Mouse (Mus musculus): ENCODE data around the gene Cx3cr1. TPM values are rescaled to one million over a fixed set of nuclear protein-coding genes. Genes with fewer than 3 reads are reported as not detected.

The Cx3cr1 gene
- polyA plus RNA-seq, 1 experiment = not detected

DNA sequence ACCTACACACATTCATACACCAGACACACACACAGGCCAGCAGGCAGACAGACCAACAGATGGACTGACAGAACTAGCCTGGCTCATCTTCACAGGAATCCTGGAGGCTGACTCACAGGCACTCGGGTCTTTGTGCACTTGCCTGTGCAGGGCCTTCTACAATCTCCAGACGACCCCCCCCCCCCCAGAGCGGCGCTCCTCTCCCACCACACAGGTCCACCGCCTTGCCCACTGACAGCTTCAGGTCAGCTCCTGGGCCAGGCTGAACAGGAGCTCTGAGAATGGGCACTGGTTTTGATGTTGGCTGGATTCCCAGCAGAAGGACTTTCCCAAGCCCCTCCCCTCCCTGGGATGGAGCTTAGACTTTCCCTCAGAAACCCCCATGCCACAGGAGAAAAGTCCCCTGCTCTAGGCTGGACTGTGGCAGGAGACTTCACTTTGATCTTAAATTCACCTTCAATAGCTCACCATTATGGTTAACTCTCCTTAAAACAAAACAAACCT, 92.1 kb downstream of the Cx3cr1 start:
- H3K79me2 ChIP-seq (ENCODE audit: control insufficient read depth, insufficient read depth) = peaks cover 39% of the 10 kb centered on the region
- peak overlapping the region; percentile 52 for H3K4me2 ChIP-seq (ENCODE audit: low read depth)
- no peak overlapping the region for H3ac ChIP-seq (ENCODE audit: control insufficient read depth, insufficient read length)
- H3K27me3 ChIP-seq (ENCODE audit: control insufficient read depth, insufficient read depth, insufficient read length) = no peaks in the 10 kb centered on the region
- no peak overlapping the region for H3K4me3 ChIP-seq
- TF ChIP-seq POLR2A (IDR thresholded peaks at IDR 0.05; ENCODE audit: insufficient read length, low read depth) (no peak), REST (IDR thresholded peaks at IDR 0.05; ENCODE audit: insufficient read depth, insufficient read length) (no peak), SRF (IDR thresholded peaks at IDR 0.05; ENCODE audit: control insufficient read depth, insufficient read length, low read depth) (no peak), TCF3 (IDR thresholded peaks at IDR 0.05; ENCODE audit: insufficient read length, low read depth) (no peak), MAX (IDR thresholded peaks at IDR 0.05; ENCODE audit: low read depth) (no peak), TCF12 (IDR thresholded peaks at IDR 0.05; ENCODE audit: insufficient read depth, poor library complexity, severe bottlenecking) (no peak), CEBPB (IDR thresholded peaks at IDR 0.05; ENCODE audit: insufficient read depth, poor library complexity, severe bottlenecking) (no peak), POLR2AphosphoS2 (IDR thresholded peaks at IDR 0.05; ENCODE audit: insufficient read length, low read depth) (no peak), USF1 (IDR thresholded peaks at IDR 0.05; ENCODE audit: low read depth) (no peak), MYOD1 (IDR thresholded peaks at IDR 0.05; ENCODE audit: control insufficient read depth in 1 of 3, insufficient read length in 2 of 3, low read depth in 2 of 3) (no peak), MYOG (IDR thresholded peaks at IDR 0.05; ENCODE audit: control insufficient read depth in 1 of 3, insufficient read depth in 1 of 3, insufficient read length in 2 of 3, low read depth in 2 of 3) (no peak), E2F4 (IDR thresholded peaks at IDR 0.05; ENCODE audit: insufficient read depth) (no peak)
- peaks cover 5% of the 10 kb centered on the region for H3K36me3 ChIP-seq (ENCODE audit: control insufficient read depth, insufficient read depth)

DNA sequence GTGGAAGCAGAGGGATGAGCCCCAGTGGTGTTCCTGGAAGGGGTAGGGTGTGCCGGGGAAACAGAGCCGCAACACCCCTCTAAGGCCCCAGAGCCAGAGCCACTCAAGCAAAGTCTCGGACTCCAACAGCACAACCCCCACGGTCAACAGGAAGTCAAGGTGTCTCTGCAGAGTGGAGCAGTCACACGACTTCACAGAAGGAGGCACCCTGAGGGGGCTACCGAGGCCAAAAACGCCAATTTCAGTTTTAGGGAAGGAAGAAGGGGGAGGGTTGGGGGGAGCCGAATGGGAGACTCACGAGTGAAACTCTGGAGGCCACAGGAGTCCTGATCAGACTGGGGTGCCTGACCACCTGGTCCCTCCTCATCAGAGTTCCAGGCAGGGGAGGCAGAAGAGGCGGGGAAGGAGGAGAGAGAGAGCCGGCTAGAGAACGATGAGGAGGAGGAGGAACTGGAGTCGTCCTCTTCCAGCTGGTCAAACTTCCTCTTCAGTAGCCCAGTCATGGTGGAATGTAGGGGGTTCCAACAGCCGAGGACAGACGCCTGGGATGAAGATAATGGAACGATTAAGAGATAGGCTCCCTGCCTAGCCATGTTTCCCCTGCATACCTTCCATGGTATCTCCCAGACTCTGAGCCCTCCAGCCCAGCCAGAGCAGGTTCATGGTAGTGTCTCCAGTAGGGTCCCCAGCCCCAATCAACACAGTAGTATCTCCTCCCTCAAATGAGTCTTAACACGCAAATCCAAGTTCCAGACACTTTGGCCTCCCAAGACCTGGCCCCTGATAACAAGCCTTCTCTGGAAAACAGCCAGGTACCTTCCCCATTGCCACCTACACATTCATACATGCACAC, 92.7 kb downstream of the Cx3cr1 start:
- Histone ChIP-seq H3K36me3 (ENCODE audit: control insufficient read depth, insufficient read depth) (peaks cover 5% of the 10 kb centered on the region), H3K27me3 (ENCODE audit: control insufficient read depth, insufficient read depth, insufficient read length) (no peaks in the 10 kb centered on the region), H3K79me2 (ENCODE audit: control insufficient read depth, insufficient read depth) (peaks cover 39% of the 10 kb centered on the region), H3ac (ENCODE audit: control insufficient read depth, insufficient read length) (no peak overlapping the region), H3K4me2 (ENCODE audit: low read depth) (peak overlapping the region; percentile 52), H3K4me3 (no peak overlapping the region)
- no peak for TF ChIP-seq REST (IDR thresholded peaks at IDR 0.05; ENCODE audit: insufficient read depth, insufficient read length)
- TF ChIP-seq MAX (IDR thresholded peaks at IDR 0.05; ENCODE audit: low read depth) = no peak
- no peak for TF ChIP-seq POLR2AphosphoS2 (IDR thresholded peaks at IDR 0.05; ENCODE audit: insufficient read length, low read depth)
- no peak for TF ChIP-seq E2F4 (IDR thresholded peaks at IDR 0.05; ENCODE audit: insufficient read depth)
- TF ChIP-seq POLR2A (IDR thresholded peaks at IDR 0.05; ENCODE audit: insufficient read length, low read depth) = no peak
- no peak for TF ChIP-seq MYOD1 (IDR thresholded peaks at IDR 0.05; ENCODE audit: control insufficient read depth in 1 of 3, insufficient read length in 2 of 3, low read depth in 2 of 3)
- no peak for TF ChIP-seq CEBPB (IDR thresholded peaks at IDR 0.05; ENCODE audit: insufficient read depth, poor library complexity, severe bottlenecking)
- no peak for TF ChIP-seq USF1 (IDR thresholded peaks at IDR 0.05; ENCODE audit: low read depth)
- TF ChIP-seq TCF12 (IDR thresholded peaks at IDR 0.05; ENCODE audit: insufficient read depth, poor library complexity, severe bottlenecking) = no peak
- no peak for TF ChIP-seq MYOG (IDR thresholded peaks at IDR 0.05; ENCODE audit: control insufficient read depth in 1 of 3, insufficient read depth in 1 of 3, insufficient read length in 2 of 3, low read depth in 2 of 3)
- TF ChIP-seq SRF (IDR thresholded peaks at IDR 0.05; ENCODE audit: control insufficient read depth, insufficient read length, low read depth) = no peak
- no peak for TF ChIP-seq TCF3 (IDR thresholded peaks at IDR 0.05; ENCODE audit: insufficient read length, low read depth)

DNA sequence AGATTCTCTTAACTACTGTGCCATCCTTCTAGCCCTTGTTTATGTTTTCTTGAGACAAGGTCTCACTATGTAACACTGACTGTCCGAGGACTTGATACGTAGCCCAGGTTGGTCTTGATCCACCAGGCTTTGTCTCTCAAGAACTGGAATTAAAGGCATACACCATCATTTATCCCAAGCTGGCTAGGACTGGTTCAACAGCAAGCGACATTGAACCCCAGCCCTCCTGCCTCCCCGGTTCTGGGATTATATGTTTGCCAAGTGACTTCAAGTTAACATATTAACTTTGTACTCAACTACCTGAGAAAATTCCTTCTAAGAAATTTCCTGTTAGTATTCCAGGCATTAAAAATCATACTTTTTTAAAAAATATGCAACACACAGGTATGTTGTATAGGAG, 94.4 kb downstream of the Cx3cr1 start:
- H3K4me2 ChIP-seq (ENCODE audit: low read depth) = no peak overlapping the region
- no peaks in the 10 kb centered on the region for H3K27me3 ChIP-seq (ENCODE audit: control insufficient read depth, insufficient read depth, insufficient read length)
- no peak overlapping the region for H3K4me3 ChIP-seq
- no peak overlapping the region for H3ac ChIP-seq (ENCODE audit: control insufficient read depth, insufficient read length)
- TF ChIP-seq E2F4 (IDR thresholded peaks at IDR 0.05; ENCODE audit: insufficient read depth) (no peak), TCF3 (IDR thresholded peaks at IDR 0.05; ENCODE audit: insufficient read length, low read depth) (no peak), TCF12 (IDR thresholded peaks at IDR 0.05; ENCODE audit: insufficient read depth, poor library complexity, severe bottlenecking) (no peak), POLR2A (IDR thresholded peaks at IDR 0.05; ENCODE audit: insufficient read length, low read depth) (no peak), MYOD1 (IDR thresholded peaks at IDR 0.05; ENCODE audit: control insufficient read depth in 1 of 3, insufficient read length in 2 of 3, low read depth in 2 of 3) (no peak), MAX (IDR thresholded peaks at IDR 0.05; ENCODE audit: low read depth) (no peak), REST (IDR thresholded peaks at IDR 0.05; ENCODE audit: insufficient read depth, insufficient read length) (no peak), MYOG (IDR thresholded peaks at IDR 0.05; ENCODE audit: control insufficient read depth in 1 of 3, insufficient read depth in 1 of 3, insufficient read length in 2 of 3, low read depth in 2 of 3) (no peak)
- H3K79me2 ChIP-seq (ENCODE audit: control insufficient read depth, insufficient read depth) = peaks cover 32% of the 10 kb centered on the region
- peaks cover 8% of the 10 kb centered on the region for H3K36me3 ChIP-seq (ENCODE audit: control insufficient read depth, insufficient read depth)

DNA sequence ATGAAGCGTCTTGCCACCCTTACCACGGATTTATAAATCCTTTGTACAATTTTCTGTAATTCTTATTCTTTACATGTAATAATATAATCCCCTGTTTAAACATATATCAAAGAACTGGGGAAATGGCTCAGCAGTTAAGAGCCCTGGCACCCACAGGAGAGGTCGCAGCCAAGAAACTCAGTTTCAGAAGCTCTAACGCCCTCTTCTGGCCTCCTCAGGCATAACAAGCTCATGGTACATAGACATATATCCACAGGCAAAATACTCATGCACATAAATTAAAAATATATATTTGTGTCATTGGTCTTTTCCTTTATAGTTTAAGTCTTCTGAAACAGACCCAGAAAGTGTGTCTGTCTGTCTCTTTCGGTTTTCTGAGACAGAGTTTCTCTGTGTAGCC, 95.1 kb downstream of the Cx3cr1 start:
- no peak overlapping the region for H3K4me2 ChIP-seq (ENCODE audit: low read depth)
- TF ChIP-seq CEBPB (IDR thresholded peaks at IDR 0.05; ENCODE audit: insufficient read depth, poor library complexity, severe bottlenecking) (no peak), REST (IDR thresholded peaks at IDR 0.05; ENCODE audit: insufficient read depth, insufficient read length) (no peak), POLR2A (IDR thresholded peaks at IDR 0.05; ENCODE audit: insufficient read length, low read depth) (no peak)
- peaks cover 8% of the 10 kb centered on the region for H3K36me3 ChIP-seq (ENCODE audit: control insufficient read depth, insufficient read depth)
- peaks cover 26% of the 10 kb centered on the region for H3K79me2 ChIP-seq (ENCODE audit: control insufficient read depth, insufficient read depth)
- no peak overlapping the region for H3ac ChIP-seq (ENCODE audit: control insufficient read depth, insufficient read length)
- no peak overlapping the region for H3K4me3 ChIP-seq
- H3K27me3 ChIP-seq (ENCODE audit: control insufficient read depth, insufficient read depth, insufficient read length) = no peaks in the 10 kb centered on the region
